Comparison of ENCODE assay signal across 16 mouse cellular contexts in genomic region chr3:146936888-146937287, GRCm38 (mm10).
"Had no signal": no experiment of that assay in that cellular context is flagged by ENCODE, and none has a peak within 500 bp of the region (broad histone marks: within the 10 kb centered on the region; RNA-seq: fewer than 3 reads in every experiment).

No protein-coding gene starts in this region.

- H3K4me3 ChIP-seq: neural tube, embryonic 13.5 days; neural tube, embryonic 15.5 days; stomach, embryonic 15.5 days had no signal

- H3K27ac ChIP-seq: neural tube, embryonic 13.5 days; neural tube, embryonic 15.5 days; stomach, embryonic 15.5 days; stomach, postnatal 0 days had no signal

- H3K4me1 ChIP-seq: neural tube, embryonic 15.5 days; stomach, embryonic 15.5 days had no signal

- H3K27me3 ChIP-seq: neural tube, embryonic 13.5 days; neural tube, embryonic 15.5 days; stomach, embryonic 15.5 days had no signal

- H3K4me2 ChIP-seq: neural tube, embryonic 13.5 days; neural tube, embryonic 15.5 days; stomach, embryonic 15.5 days had no signal

- H3K9ac ChIP-seq: neural tube, embryonic 13.5 days; neural tube, embryonic 15.5 days; stomach, embryonic 15.5 days had no signal

- DNase-seq: retina, postnatal 1 day; right cerebral cortex, adult 18-20 months; right cerebral cortex, postnatal 14 days; right cerebral cortex, postnatal 25 days; right cerebral cortex, postnatal 4 days; spleen, adult 18-20 months; thymus, adult 18-20 months; thymus, adult 2 months; thymus, postnatal 14 days; thymus, postnatal 25 days; thymus, postnatal 36 days; thymus, postnatal 4 days had no signal

- H3K36me3 ChIP-seq: stomach, embryonic 15.5 days had no signal

- H3K9me3 ChIP-seq: neural tube, embryonic 13.5 days; neural tube, embryonic 15.5 days; stomach, embryonic 15.5 days had no signal
